ENCODE assay signal across 28 mouse cellular contexts in genomic region chr4:139754148-139754710, GRCm38 (mm10).
A peak's percentile ranks its signal among the peaks of the same experiment; 100 is the strongest.
DNase-seq lines count a peak whose midpoint lies in the region; ATAC-seq lines count a peak whose summit lies in the region.
"Had no signal": no experiment of that assay in that cellular context is flagged by ENCODE, and none has a peak within 500 bp of the region (broad histone marks: within the 10 kb centered on the region; RNA-seq: fewer than 3 reads in every experiment).

No protein-coding gene starts in this region.

- ATAC-seq in midbrain, embryonic 14.5 days (ENCODE audit: low FRiP score, low TSS enrichment): no peak
- ATAC-seq in midbrain, embryonic 11.5 days (ENCODE audit: low FRiP score): no peak
- ATAC-seq in granulocyte monocyte progenitor cell, adult 5-6 weeks (replicated peaks; ENCODE audit: poor library complexity, severe bottlenecking): 0 out of 2 replicates have a peak, but pooled peaks have one; percentile 17
- ATAC-seq: forebrain, embryonic 16.5 days; intestine, embryonic 16.5 days; Patski had no signal

- H3K9ac ChIP-seq in midbrain, embryonic 14.5 days (replicated peaks; ENCODE audit: low read length): no peak overlapping the region
- no peak overlapping the region for H3K9ac ChIP-seq in midbrain, embryonic 11.5 days (ENCODE audit: low read length)
- H3K9ac ChIP-seq: limb, embryonic 13.5 days; neural tube, embryonic 15.5 days had no signal

- peaks cover 24% of the 10 kb centered on the region for H3K4me1 ChIP-seq in midbrain, embryonic 14.5 days (ENCODE audit: control insufficient read depth, insufficient read depth, low read length)
- peaks cover 19% of the 10 kb centered on the region for H3K4me1 ChIP-seq in midbrain, embryonic 11.5 days (ENCODE audit: control insufficient read depth, insufficient read depth, low read length)
- H3K4me1 ChIP-seq: megakaryocyte, embryonic 14.5 days had no signal

- 0 out of 2 replicates have a peak overlapping the region, but pooled peaks have one; percentile 13 for H3K27ac ChIP-seq in midbrain, embryonic 14.5 days (replicated peaks; ENCODE audit: low read depth, low read length)
- H3K27ac ChIP-seq in midbrain, embryonic 11.5 days (ENCODE audit: low read depth, low read length): no peak overlapping the region
- H3K27ac ChIP-seq: kidney, postnatal 0 days; left cerebral cortex, adult 2 months; limb, embryonic 13.5 days; neural tube, embryonic 15.5 days had no signal

- no peak overlapping the region for H3K4me3 ChIP-seq in midbrain, embryonic 14.5 days (replicated peaks; ENCODE audit: low read depth, low read length)
- H3K4me3 ChIP-seq in midbrain, embryonic 11.5 days (ENCODE audit: low read depth, low read length): no peak overlapping the region
- H3K4me3 ChIP-seq: erythroblast, embryonic 14.5 days; left cerebral cortex, adult 2 months; limb, embryonic 13.5 days; megakaryocyte, embryonic 14.5 days; neural tube, embryonic 15.5 days had no signal

- H3K4me2 ChIP-seq in midbrain, embryonic 14.5 days (ENCODE audit: low read length): no peak overlapping the region
- no peak overlapping the region for H3K4me2 ChIP-seq in midbrain, embryonic 11.5 days
- H3K4me2 ChIP-seq: limb, embryonic 13.5 days; liver, embryonic 11.5 days; neural tube, embryonic 15.5 days had no signal

- no peaks in the 10 kb centered on the region for H3K36me3 ChIP-seq in midbrain, embryonic 14.5 days (ENCODE audit: control insufficient read depth, insufficient read depth, low read length)
- H3K36me3 ChIP-seq in midbrain, embryonic 11.5 days (ENCODE audit: control insufficient read depth, insufficient read depth, low read length): no peaks in the 10 kb centered on the region
- H3K36me3 ChIP-seq in splenic B cell, adult 2 months (ENCODE audit: control insufficient read depth, insufficient read depth, low read length, poor library complexity, severe bottlenecking): no peaks in the 10 kb centered on the region
- H3K36me3 ChIP-seq: limb, embryonic 13.5 days; neural tube, embryonic 15.5 days had no signal

- H3K9me3 ChIP-seq in midbrain, embryonic 14.5 days (ENCODE audit: control insufficient read depth, low read length): no peaks in the 10 kb centered on the region
- no peaks in the 10 kb centered on the region for H3K9me3 ChIP-seq in midbrain, embryonic 11.5 days (ENCODE audit: control insufficient read depth, low read length)
- H3K9me3 ChIP-seq: limb, embryonic 13.5 days; neural tube, embryonic 15.5 days had no signal

- peak; percentile 32 for DNase-seq in embryo, embryonic 10 days (ENCODE audit: low spot score)
- DNase-seq in embryo, embryonic 9.5 days (ENCODE audit: extremely low spot score): no peak
- no peak for DNase-seq in midbrain, embryonic 14.5 days
- DNase-seq in midbrain, embryonic 11.5 days (ENCODE audit: low spot score, missing footprints): no peak
- peak; percentile 56 for DNase-seq in splenic B cell, adult 2 months (ENCODE audit: low read depth, low spot score)
- no peak for DNase-seq in urinary bladder, adult 18-20 months (ENCODE audit: low spot score in 2 of 2)
- no peak for DNase-seq in layer of hippocampus, adult 18-20 months (ENCODE audit: low spot score in 2 of 2)
- DNase-seq: adrenal gland, postnatal 10 days; cerebellum, adult 8-10 months; cerebellum, postnatal 36 days; heart, postnatal 14 days; kidney, adult 8-10 months; layer of hippocampus, adult 9-11 months; lung, postnatal 36 days; right cerebral cortex, postnatal 25 days; thymus, adult 2 months; thymus, postnatal 36 days had no signal

- WGBS in midbrain, embryonic 14.5 days: 49% methylated on average over 11 of the region's 11 CpGs
- WGBS in midbrain, embryonic 11.5 days: 45% methylated on average over 11 of the region's 11 CpGs

- H3K27me3 ChIP-seq in midbrain, embryonic 14.5 days (ENCODE audit: control insufficient read depth, insufficient read depth, low read length): no peaks in the 10 kb centered on the region
- H3K27me3 ChIP-seq in midbrain, embryonic 11.5 days (ENCODE audit: control insufficient read depth, insufficient read depth, low read length): 0 out of 2 replicates have a peak, but pooled peaks cover 3% of the 10 kb centered on the region
- no peaks in the 10 kb centered on the region for H3K27me3 ChIP-seq in splenic B cell, adult 2 months (ENCODE audit: control insufficient read depth, insufficient read depth, low read length, poor library complexity, severe bottlenecking)
- H3K27me3 ChIP-seq: Patski had no signal

Comparison
In these comparisons a context has a peak if more than half of its experiments do, and no peak if none do; other contexts are left out.
1. DNase-seq: peak in embryo, embryonic 10 days (single experiment) and splenic B cell, adult 2 months (single experiment); none in embryo, embryonic 9.5 days (single experiment), midbrain, embryonic 14.5 days (single experiment), midbrain, embryonic 11.5 days (single experiment), urinary bladder, adult 18-20 months (0 of 2) and layer of hippocampus, adult 18-20 months (0 of 2).